Mouse (Mus musculus): ENCODE data around the gene Nlrp6. TPM values are rescaled to one million over a fixed set of nuclear protein-coding genes. Genes with fewer than 3 reads are reported as not detected.
"Not testable (repeated sequence)": the region's sequence is repeated elsewhere in the genome, so short reads cannot be mapped to it uniquely, and the experiment has no call there.

Gene Nlrp6
- polyA plus RNA-seq (2015; fragmentation: Nextera tagmentation; extraction: Ambion mirVana): 0.26 and 0.72 TPM in 2 replicates

- H3K4me3 ChIP-seq: no peak within 1 kb of the TSS
- ATAC-seq (ENCODE audit: borderline replicate concordance, extremely low read depth, low FRiP score, low TSS enrichment): no peak
- H3K9me3 ChIP-seq: no peaks in the 10 kb centered on the region
- WGBS: 60% methylated on average over 8 of the region's 8 CpGs
- H3K27me3 ChIP-seq: peaks cover 75% of the 10 kb centered on the region
- H3K4me1 ChIP-seq: peaks cover 11% of the 10 kb centered on the region
- H3K36me3 ChIP-seq: no peaks in the 10 kb centered on the region
- H3K27ac ChIP-seq: no peak within 1 kb of the TSS
- no peak within 1 kb of the TSS for H3K4me2 ChIP-seq
- no peak within 1 kb of the TSS for H3K9ac ChIP-seq
These were observed at the start of gene Nlrp6 for GRCm38 (mm10) chr7:140920418-140921029. Gene Nlrp6 (plus strand): TSS chr7:140920902.

GRCm38 (mm10) chr7:140874224-140874623, 46.5 kb upstream of the Nlrp6 start:
- no peaks in the 10 kb centered on the region for H3K27me3 ChIP-seq
- no peak for ATAC-seq (ENCODE audit: borderline replicate concordance, extremely low read depth, low FRiP score, low TSS enrichment)
- 0 out of 2 replicates have a peak, but pooled peaks cover 7% of the 10 kb centered on the region for H3K36me3 ChIP-seq
- H3K9me3 ChIP-seq: no peaks in the 10 kb centered on the region
- H3K4me1 ChIP-seq: no peaks in the 10 kb centered on the region
- no peak overlapping the region for H3K4me3 ChIP-seq
- no peak overlapping the region for H3K4me2 ChIP-seq
- WGBS: 81% methylated on average over 4 of the region's 4 CpGs
- H3K27ac ChIP-seq: no peak overlapping the region
- no peak overlapping the region for H3K9ac ChIP-seq

GRCm38 (mm10) chr7:140877364-140877763, 43.3 kb upstream of the Nlrp6 start:
- Histone ChIP-seq H3K4me2 (no peak overlapping the region), H3K36me3 (0 out of 2 replicates have a peak, but pooled peaks cover 4% of the 10 kb centered on the region), H3K27me3 (no peaks in the 10 kb centered on the region), H3K9me3 (no peaks in the 10 kb centered on the region), H3K9ac (no peak overlapping the region), H3K4me1 (peaks cover 9% of the 10 kb centered on the region), H3K4me3 (no peak overlapping the region), H3K27ac (no peak overlapping the region)
- ATAC-seq (ENCODE audit: borderline replicate concordance, extremely low read depth, low FRiP score, low TSS enrichment): no peak
- 78% methylated on average over 6 of the region's 6 CpGs for WGBS

GRCm38 (mm10) chr7:140879355-140879754, 41.3 kb upstream of the Nlrp6 start:
- no peak overlapping the region for H3K27ac ChIP-seq
- H3K36me3 ChIP-seq: 0 out of 2 replicates have a peak, but pooled peaks cover 4% of the 10 kb centered on the region
- no peak overlapping the region for H3K4me3 ChIP-seq
- H3K4me2 ChIP-seq: no peak overlapping the region
- no peaks in the 10 kb centered on the region for H3K9me3 ChIP-seq
- ATAC-seq (ENCODE audit: borderline replicate concordance, extremely low read depth, low FRiP score, low TSS enrichment): no peak
- H3K4me1 ChIP-seq: peaks cover 19% of the 10 kb centered on the region
- no peak overlapping the region for H3K9ac ChIP-seq
- no peaks in the 10 kb centered on the region for H3K27me3 ChIP-seq
- WGBS: 83% methylated on average over 7 of the region's 7 CpGs

GRCm38 (mm10) chr7:140880419-140880818, 40.3 kb upstream of the Nlrp6 start:
- Histone ChIP-seq H3K4me3 (no peak overlapping the region), H3K4me1 (peaks cover 19% of the 10 kb centered on the region), H3K4me2 (peak overlapping the region; percentile 86), H3K36me3 (0 out of 2 replicates have a peak, but pooled peaks cover 4% of the 10 kb centered on the region), H3K27me3 (no peaks in the 10 kb centered on the region), H3K9me3 (no peaks in the 10 kb centered on the region), H3K27ac (no peak overlapping the region), H3K9ac (no peak overlapping the region)
- no peak for ATAC-seq (ENCODE audit: borderline replicate concordance, extremely low read depth, low FRiP score, low TSS enrichment)
- WGBS: 79% methylated on average over 3 of the region's 3 CpGs

GRCm38 (mm10) chr7:140880865-140881515, 39.7 kb upstream of the Nlrp6 start:
- Histone ChIP-seq H3K9me3 (no peaks in the 10 kb centered on the region), H3K27ac (no peak overlapping the region), H3K4me3 (peak overlapping the region; percentile 84), H3K4me1 (peaks cover 19% of the 10 kb centered on the region), H3K27me3 (no peaks in the 10 kb centered on the region), H3K36me3 (0 out of 2 replicates have a peak, but pooled peaks cover 5% of the 10 kb centered on the region), H3K9ac (peak overlapping the region; percentile 83), H3K4me2 (peak overlapping the region; percentile 86)
- no peak for ATAC-seq (ENCODE audit: borderline replicate concordance, extremely low read depth, low FRiP score, low TSS enrichment)
- 12% methylated on average over 8 of the region's 8 CpGs for WGBS

GRCm38 (mm10) chr7:140881696-140882468, 38.8 kb upstream of the Nlrp6 start, which contains the start of the genes Psmd13 and Sirt3:
Gene Psmd13 (plus strand): TSS chr7:140881968.
Gene Sirt3 (minus strand): TSS chr7:140882309.
- Histone ChIP-seq H3K4me2 (peak within 1 kb of the TSS; percentile 86), H3K36me3 (peaks cover 12% of the 10 kb centered on the region; the same call in 1 of the 2 replicates), H3K4me3 (peak within 1 kb of the TSS; percentile 84), H3K4me1 (peaks cover 19% of the 10 kb centered on the region), H3K27me3 (no peaks in the 10 kb centered on the region), H3K9ac (peak within 1 kb of the TSS; percentile 83), H3K9me3 (no peaks in the 10 kb centered on the region), H3K27ac (peak within 1 kb of the TSS; percentile 94)
- ATAC-seq (ENCODE audit: borderline replicate concordance, extremely low read depth, low FRiP score, low TSS enrichment): peak; percentile 97
- WGBS: under 1% methylated on average over 59 of the region's 59 CpGs

GRCm38 (mm10) chr7:140882469-140882803, 38.3 kb upstream of the Nlrp6 start:
- Histone ChIP-seq H3K9ac (peak overlapping the region; percentile 83), H3K4me3 (peak overlapping the region; percentile 84), H3K9me3 (no peaks in the 10 kb centered on the region), H3K4me2 (peak overlapping the region; percentile 86), H3K27me3 (no peaks in the 10 kb centered on the region), H3K4me1 (peaks cover 19% of the 10 kb centered on the region), H3K36me3 (peaks cover 16% of the 10 kb centered on the region; the same call in 1 of the 2 replicates), H3K27ac (peak overlapping the region; percentile 54; the same call in 1 of the 2 replicates)
- no peak for ATAC-seq (ENCODE audit: borderline replicate concordance, extremely low read depth, low FRiP score, low TSS enrichment)
- 0% methylated on average over 12 of the region's 12 CpGs for WGBS

GRCm38 (mm10) chr7:140890636-140891035, 30.1 kb upstream of the Nlrp6 start:
- 96% methylated on average over 16 of the region's 16 CpGs for WGBS
- not testable (repeated sequence) for H3K4me1 ChIP-seq
- peaks cover 67% of the 10 kb centered on the region for H3K36me3 ChIP-seq

GRCm38 (mm10) chr7:140894031-140894430, 26.7 kb upstream of the Nlrp6 start:
- no peak overlapping the region for H3K4me3 ChIP-seq
- H3K27ac ChIP-seq: no peak overlapping the region
- peaks cover 70% of the 10 kb centered on the region for H3K36me3 ChIP-seq
- H3K4me2 ChIP-seq: no peak overlapping the region
- H3K4me1 ChIP-seq: no peaks in the 10 kb centered on the region
- no peak for ATAC-seq (ENCODE audit: borderline replicate concordance, extremely low read depth, low FRiP score, low TSS enrichment)
- no peaks in the 10 kb centered on the region for H3K9me3 ChIP-seq
- WGBS: 88% methylated on average over 7 of the region's 7 CpGs
- no peaks in the 10 kb centered on the region for H3K27me3 ChIP-seq
- no peak overlapping the region for H3K9ac ChIP-seq

More at GRCm38 (mm10) chr7:140890636-140891035, 30.1 kb upstream of the Nlrp6 start:
- not testable (repeated sequence) for H3K4me2 ChIP-seq; H3K9ac ChIP-seq; ATAC-seq (ENCODE audit: borderline replicate concordance, extremely low read depth, low FRiP score, low TSS enrichment); H3K27me3 ChIP-seq; H3K27ac ChIP-seq; H3K9me3 ChIP-seq; H3K4me3 ChIP-seq

- no peaks in the 10 kb centered on the region for H3K27me3 ChIP-seq
- 95% methylated on average over 3 of the region's 3 CpGs for WGBS
- H3K4me3 ChIP-seq: no peak overlapping the region
- no peak overlapping the region for H3K9ac ChIP-seq
- H3K27ac ChIP-seq: no peak overlapping the region
- no peak for ATAC-seq (ENCODE audit: borderline replicate concordance, extremely low read depth, low FRiP score, low TSS enrichment)
- no peaks in the 10 kb centered on the region for H3K4me1 ChIP-seq
- H3K36me3 ChIP-seq: peaks cover 66% of the 10 kb centered on the region
- no peak overlapping the region for H3K4me2 ChIP-seq
- H3K9me3 ChIP-seq: no peaks in the 10 kb centered on the region
These were observed 26.1 kb upstream of the Nlrp6 start for GRCm38 (mm10) chr7:140894611-140895010.

Data from lung, embryonic 15.5 days (tissue).